Mouse (Mus musculus): Measurements from ENCODE around the gene Pigr.

Pigr gene

GRCm38 (mm10) chr1:130826448-130826847 is at the start of gene Pigr:
TSS of gene Pigr (plus strand) at chr1:130826684.
- no peak for DNase-seq

GRCm38 (mm10) chr1:130779867-130780266 is 46.6 kb upstream of the Pigr start:
- no peak for DNase-seq

GRCm38 (mm10) chr1:130784054-130784453 is 42.4 kb upstream of the Pigr start:
- peak in 1 of 2 experiments; percentile 56 for DNase-seq

- peak; percentile 36 to 50 for DNase-seq
Observed at GRCm38 (mm10) chr1:130787001-130787400, 39.5 kb upstream of the Pigr start.

- DNase-seq = no peak
Observed at GRCm38 (mm10) chr1:130789512-130790451, 36.7 kb upstream of the Pigr start.

GRCm38 (mm10) chr1:130795331-130795730 is 31.2 kb upstream of the Pigr start:
- no peak for DNase-seq

GRCm38 (mm10) chr1:130796967-130797684 is 29.4 kb upstream of the Pigr start:
- DNase-seq = peak; percentile 77

GRCm38 (mm10) chr1:130798037-130798436 is 28.4 kb upstream of the Pigr start:
- no peak for DNase-seq

- DNase-seq = no peak
Observed at GRCm38 (mm10) chr1:130798551-130798950, 27.9 kb upstream of the Pigr start.

GRCm38 (mm10) chr1:130799399-130799798 is 27.1 kb upstream of the Pigr start:
- DNase-seq = no peak

- no peak for DNase-seq
Observed at GRCm38 (mm10) chr1:130800602-130801001, 25.9 kb upstream of the Pigr start, which contains the start of gene Fcamr. TSS of gene Fcamr (plus strand) at chr1:130800902.

- no peak for DNase-seq
Observed at GRCm38 (mm10) chr1:130801511-130801910, 25.0 kb upstream of the Pigr start.

- no peak for DNase-seq
Observed at GRCm38 (mm10) chr1:130802976-130803375, 23.5 kb upstream of the Pigr start.

GRCm38 (mm10) chr1:130804279-130804678 is 22.2 kb upstream of the Pigr start:
- no peak for DNase-seq

GRCm38 (mm10) chr1:130810906-130811305 is 15.6 kb upstream of the Pigr start:
- DNase-seq = no peak

GRCm38 (mm10) chr1:130811316-130811715 is 15.2 kb upstream of the Pigr start:
- DNase-seq = no peak

- DNase-seq = no peak
Observed at GRCm38 (mm10) chr1:130819737-130820136, 6.7 kb upstream of the Pigr start.

- DNase-seq = no peak
Observed at GRCm38 (mm10) chr1:130820316-130821148, 6.0 kb upstream of the Pigr start.

GRCm38 (mm10) chr1:130821149-130821471 is 5.4 kb upstream of the Pigr start:
- DNase-seq = no peak

- peak in 1 of 2 experiments; percentile 33 for DNase-seq
Observed at GRCm38 (mm10) chr1:130821911-130822625, 4.4 kb upstream of the Pigr start.

- no peak for DNase-seq
Observed at GRCm38 (mm10) chr1:130828656-130829055, 2.2 kb downstream of the Pigr start.

Measured in kidney, postnatal 4 days (tissue).